Mouse (Mus musculus) neural tube, embryonic 14.5 days (tissue): ENCODE measurements around the gene Aldh1a3. TPM values are rescaled to one million over a fixed set of nuclear protein-coding genes. Genes with fewer than 3 reads are reported as not detected.
A peak's percentile ranks its signal among the peaks of the same experiment; 100 is the strongest.

Experiments used
- ATAC-seq: fragments of 200-750 bp; cut with Nextera tagmentation; 2 replicates; pipeline ENCODE4 v1.8.0; 2017; ENCODE audit warnings: low read depth, mild to moderate bottlenecking, moderate TSS enrichment, moderate library complexity
- H3K27ac ChIP-seq: fragments of 300-500 bp; sonication (generic); 2 replicates; pipeline ENCODE4 v1.5.1; 2014; ENCODE audit warnings: low read depth, mild to moderate bottlenecking, control low read depth, low read length, moderate library complexity, mixed read lengths
- H3K27me3 ChIP-seq: fragments of 300-500 bp; sonication (generic); 2 replicates; pipeline ENCODE4 v1.6.1; 2014; ENCODE audit warnings: low read length; ENCODE audit not compliant: control insufficient read depth, insufficient read depth
- H3K36me3 ChIP-seq: fragments of 300-500 bp; sonication (generic); 2 replicates; pipeline ENCODE4 v1.6.1; 2014; ENCODE audit warnings: low read length, mixed read lengths; ENCODE audit not compliant: control insufficient read depth, insufficient read depth
- H3K4me1 ChIP-seq: fragments of 300-500 bp; sonication (generic); 2 replicates; pipeline ENCODE4 v1.6.1; 2014; ENCODE audit warnings: low read length; ENCODE audit not compliant: control insufficient read depth, insufficient read depth
- H3K4me2 ChIP-seq: fragments of 300-500 bp; sonication (generic); 2 replicates; pipeline ENCODE4 v1.6.1; 2014; ENCODE audit warnings: mild to moderate bottlenecking, low read depth, low read length, control low read depth
- H3K4me3 ChIP-seq: fragments of 300-500 bp; sonication (generic); 2 replicates; pipeline ENCODE4 v1.5.1; 2014; ENCODE audit warnings: low read depth, low read length, control low read depth, mixed read lengths
- H3K9ac ChIP-seq: fragments of 300-500 bp; sonication (generic); replicated peaks from 2 replicates; pipeline ENCODE4 v1.6.1; 2014; ENCODE audit warnings: low read depth, mild to moderate bottlenecking, control low read depth, low read length, mixed read lengths
- H3K9me3 ChIP-seq: fragments of 300-500 bp; sonication (generic); 2 replicates; pipeline ENCODE4 v1.6.1; 2016; ENCODE audit warnings: low read length; ENCODE audit not compliant: control insufficient read depth
- WGBS: fragments of 180-500 bp; shearing (Covaris S2); extraction: QIAGEN DNeasy Blood & Tissue Kit; methylation state at CpG from one replicate; pipeline ENCODE4 v1.1.7; 2014; 5-methylcytosine and 5-hydroxymethylcytosine counted together
- polyA plus RNA-seq: library from polyadenylated mRNA; unstranded; fragments of >200 nt; fragmentation: Nextera tagmentation; extraction: Ambion mirVana; gene quantifications from 2 replicates; pipeline ENCODE4 v1.2.1, GENCODE M21; 2014

Gene Aldh1a3
- polyA plus RNA-seq, 1 experiment from 2014 or later, result 3.5 TPM

- H3K27ac ChIP-seq, result no peak overlapping the region
- no peaks in the 10 kb centered on the region for H3K4me1 ChIP-seq
- no peak for ATAC-seq
- H3K4me2 ChIP-seq, result no peak overlapping the region
- no peak overlapping the region for H3K9ac ChIP-seq
- no peaks in the 10 kb centered on the region for H3K36me3 ChIP-seq
- no peaks in the 10 kb centered on the region for H3K27me3 ChIP-seq
- no peaks in the 10 kb centered on the region for H3K9me3 ChIP-seq
- no peak overlapping the region for H3K4me3 ChIP-seq
- WGBS, result 77% methylated on average over 15 of the region's 15 CpGs
Measured at GRCm38 (mm10) chr7:66448786-66449540, 21.6 kb upstream of the Aldh1a3 start.

GRCm38 (mm10) chr7:66448304-66448703, 21.0 kb upstream of the Aldh1a3 start:
- no peak overlapping the region for H3K9ac ChIP-seq
- H3K4me2 ChIP-seq, result no peak overlapping the region
- no peaks in the 10 kb centered on the region for H3K9me3 ChIP-seq
- 53% methylated on average over 10 of the region's 10 CpGs for WGBS
- H3K27me3 ChIP-seq, result no peaks in the 10 kb centered on the region
- no peak overlapping the region for H3K4me3 ChIP-seq
- H3K4me1 ChIP-seq, result no peaks in the 10 kb centered on the region
- ATAC-seq, result no peak
- no peak overlapping the region for H3K27ac ChIP-seq
- H3K36me3 ChIP-seq, result no peaks in the 10 kb centered on the region

- Histone ChIP-seq H3K4me1 (no peaks in the 10 kb centered on the region), H3K9ac (no peak overlapping the region), H3K4me2 (no peak overlapping the region), H3K4me3 (no peak overlapping the region), H3K9me3 (no peaks in the 10 kb centered on the region), H3K36me3 (no peaks in the 10 kb centered on the region), H3K27me3 (no peaks in the 10 kb centered on the region), H3K27ac (no peak overlapping the region)
- WGBS, result 90% methylated on average over 3 of the region's 3 CpGs
- no peak for ATAC-seq
Measured at GRCm38 (mm10) chr7:66446860-66447259, 19.5 kb upstream of the Aldh1a3 start.

- Histone ChIP-seq H3K36me3 (no peaks in the 10 kb centered on the region), H3K27me3 (no peaks in the 10 kb centered on the region), H3K4me1 (no peaks in the 10 kb centered on the region), H3K27ac (no peak overlapping the region), H3K9ac (no peak overlapping the region), H3K9me3 (no peaks in the 10 kb centered on the region), H3K4me2 (no peak overlapping the region), H3K4me3 (no peak overlapping the region)
- 33% methylated on average over 11 of the region's 11 CpGs for WGBS
- no peak for ATAC-seq
Measured at GRCm38 (mm10) chr7:66445117-66445905, 18.0 kb upstream of the Aldh1a3 start.

GRCm38 (mm10) chr7:66444706-66445105, 17.4 kb upstream of the Aldh1a3 start:
- Histone ChIP-seq H3K36me3 (no peaks in the 10 kb centered on the region), H3K4me3 (no peak overlapping the region), H3K27ac (no peak overlapping the region), H3K9me3 (no peaks in the 10 kb centered on the region), H3K9ac (no peak overlapping the region), H3K4me2 (no peak overlapping the region), H3K27me3 (no peaks in the 10 kb centered on the region), H3K4me1 (no peaks in the 10 kb centered on the region)
- no peak for ATAC-seq
- WGBS, result 71% methylated on average over 5 of the region's 5 CpGs

GRCm38 (mm10) chr7:66442501-66443369, 15.4 kb upstream of the Aldh1a3 start:
- Histone ChIP-seq H3K9me3 (no peaks in the 10 kb centered on the region), H3K36me3 (no peaks in the 10 kb centered on the region), H3K27me3 (no peaks in the 10 kb centered on the region), H3K27ac (peak overlapping the region; percentile 39), H3K4me2 (no peak overlapping the region), H3K4me1 (no peaks in the 10 kb centered on the region), H3K4me3 (no peak overlapping the region), H3K9ac (no peak overlapping the region)
- no peak; the same call in 1 of the 2 replicates for ATAC-seq
- 60% methylated on average over 15 of the region's 15 CpGs for WGBS

GRCm38 (mm10) chr7:66438787-66439669, 11.7 kb upstream of the Aldh1a3 start:
- ATAC-seq, result no peak
- H3K4me2 ChIP-seq, result no peak overlapping the region
- H3K9me3 ChIP-seq, result no peaks in the 10 kb centered on the region
- H3K4me3 ChIP-seq, result no peak overlapping the region
- H3K4me1 ChIP-seq, result no peaks in the 10 kb centered on the region
- no peaks in the 10 kb centered on the region for H3K27me3 ChIP-seq
- H3K27ac ChIP-seq, result no peak overlapping the region
- H3K36me3 ChIP-seq, result no peaks in the 10 kb centered on the region
- H3K9ac ChIP-seq, result no peak overlapping the region
- 61% methylated on average over 12 of the region's 12 CpGs for WGBS

GRCm38 (mm10) chr7:66434453-66434935, 7.2 kb upstream of the Aldh1a3 start:
- Histone ChIP-seq H3K4me3 (no peak overlapping the region), H3K4me2 (no peak overlapping the region), H3K27ac (no peak overlapping the region), H3K27me3 (no peaks in the 10 kb centered on the region; the same call in 1 of the 2 replicates), H3K36me3 (no peaks in the 10 kb centered on the region), H3K9ac (no peak overlapping the region), H3K4me1 (no peaks in the 10 kb centered on the region), H3K9me3 (no peaks in the 10 kb centered on the region)
- 40% methylated on average over 10 of the region's 10 CpGs for WGBS
- no peak for ATAC-seq
